Mouse (Mus musculus) CH12.LX (cell line): ENCODE data around the gene 1700001J03Rik. TPM values are rescaled to one million over a fixed set of nuclear protein-coding genes. Genes with fewer than 3 reads are reported as not detected.
"Not testable (repeated sequence)": the region's sequence is repeated elsewhere in the genome, so short reads cannot be mapped to it uniquely, and the experiment has no call there.

ENCODE experiments used
- DNase-seq: peaks from one replicate; pipeline ENCODE4 v3.0.0-alpha.2; 2013; ENCODE audit errors: extremely low read depth
- H3K27ac ChIP-seq: 2 replicates; pipeline ENCODE4 v1.5.1; 2012; ENCODE audit warnings: low read depth, mild to moderate bottlenecking, control low read depth, moderate library complexity; ENCODE audit not compliant: insufficient read depth
- H3K27me3 ChIP-seq: replicated peaks from 2 replicates; pipeline ENCODE3; 2012; ENCODE audit warnings: inconsistent platforms
- H3K36me3 ChIP-seq, 2 experiments: replicated peaks in 1 of 2; 2 replicates each; pipeline versions ENCODE3 to v1.6.1; 2012; ENCODE audit warnings: inconsistent platforms in 1 of 2, low read length in 1 of 2, mild to moderate bottlenecking in 1 of 2, mixed read lengths in 1 of 2, moderate library complexity in 1 of 2; ENCODE audit not compliant: control insufficient read depth in 1 of 2, insufficient read depth in 1 of 2
- H3K4me1 ChIP-seq, 2 experiments: 2 replicates each; pipeline ENCODE4 v1.6.1; 2012; ENCODE audit warnings: inconsistent platforms in 1 of 2, moderate library complexity in 1 of 2; ENCODE audit not compliant: insufficient read depth in 2 of 2, control insufficient read depth in 1 of 2
- H3K4me2 ChIP-seq: 2 replicates; pipeline ENCODE4 v1.6.1; 2012; ENCODE audit warnings: low read depth, mild to moderate bottlenecking, control low read depth; ENCODE audit not compliant: poor library complexity, insufficient read depth, severe bottlenecking
- H3K4me3 ChIP-seq, 3 experiments: fragments of 150-350 bp in 1 of 3; sonication (generic) in 1 of 3; replicated peaks in 1 of 3; 2 replicates each; pipeline versions ENCODE3 to v1.5.1; 2011 to 2012; ENCODE audit warnings: low read depth in 2 of 3, low read length in 2 of 3, mild to moderate bottlenecking in 2 of 3, moderate library complexity in 2 of 3, control low read depth in 1 of 3, improper control_type of control experiment in 1 of 3, inconsistent platforms in 1 of 3, mixed read lengths in 1 of 3; ENCODE audit not compliant: poor library complexity in 1 of 3
- H3K79me2 ChIP-seq: replicated peaks from 2 replicates; pipeline ENCODE4 v1.6.1; 2012; ENCODE audit warnings: mild to moderate bottlenecking, moderate library complexity; ENCODE audit not compliant: control insufficient read depth, poor library complexity, insufficient read depth, severe bottlenecking; ENCODE audit errors: extremely low read depth
- H3K9ac ChIP-seq: 2 replicates; pipeline ENCODE4 v1.6.1; 2012; ENCODE audit warnings: low read depth, mild to moderate bottlenecking, control low read depth, moderate library complexity; ENCODE audit not compliant: insufficient read depth
- H3K9me3 ChIP-seq: replicated peaks from 2 replicates; pipeline ENCODE3; 2012; ENCODE audit warnings: low read length, inconsistent platforms, mixed read lengths
- CTCF ChIP-seq, 2 experiments: IDR thresholded peaks in 1 of 2; conservative IDR thresholded peaks in 1 of 2; 2 replicates each; pipeline ENCODE4 v1.5.1; 2011 to 2012; ENCODE audit warnings: low read depth in 2 of 2, low read length in 2 of 2, improper control_type of control experiment in 1 of 2, inconsistent platforms in 1 of 2, mild to moderate bottlenecking in 1 of 2, moderate library complexity in 1 of 2
- E2F4 ChIP-seq: IDR thresholded peaks from 2 replicates; pipeline ENCODE4 v1.6.1; 2011; ENCODE audit warnings: low read depth, low read length, improper control_type of control experiment; ENCODE audit not compliant: insufficient replicate concordance
- ETS1 ChIP-seq: conservative IDR thresholded peaks from 2 replicates; pipeline ENCODE4 v1.6.1; 2012; ENCODE audit warnings: low read depth, mild to moderate bottlenecking, inconsistent platforms, low read length, improper control_type of control experiment, moderate library complexity
- GABPA ChIP-seq: IDR thresholded peaks from 2 replicates; pipeline ENCODE4 v1.6.1; 2012; ENCODE audit warnings: low read depth, low read length, improper control_type of control experiment, inconsistent platforms; ENCODE audit not compliant: insufficient replicate concordance
- POLR2A ChIP-seq: IDR thresholded peaks from 2 replicates; pipeline ENCODE4 v1.6.1; 2011; ENCODE audit warnings: low read depth, mild to moderate bottlenecking, improper control_type of control experiment, low read length
- RAD21 ChIP-seq: IDR thresholded peaks from 2 replicates; pipeline ENCODE4 v1.6.1; 2011; ENCODE audit warnings: low read depth, mild to moderate bottlenecking, low read length, improper control_type of control experiment, moderate library complexity
- SIN3A ChIP-seq: IDR thresholded peaks from 2 replicates; pipeline ENCODE4 v1.6.1; 2012; ENCODE audit warnings: low read length, improper control_type of control experiment, inconsistent platforms
- SMC3 ChIP-seq: IDR thresholded peaks from 2 replicates; pipeline ENCODE4 v1.6.1; 2011; ENCODE audit warnings: low read depth, low read length, improper control_type of control experiment
- TBP ChIP-seq: conservative IDR thresholded peaks from 2 replicates; pipeline ENCODE4 v1.6.1; 2011; ENCODE audit warnings: low read depth, low read length, improper control_type of control experiment
- ZNF384 ChIP-seq: IDR thresholded peaks from 2 replicates; pipeline ENCODE4 v1.6.1; 2012; ENCODE audit warnings: low read depth, low read length, improper control_type of control experiment, inconsistent platforms
- dilution Hi-C: fragments of 300-500 bp; cut with MboI; formaldehyde crosslinking; loops from 2 replicates; pipeline ENCODE4 v1.14.3; 2020; ENCODE audit warnings: low sequenced_read_pairs; ENCODE audit not compliant: extremely low pct_unique_long_range_greater_than_20kb, extremely low pct_ligation_motif_present
- in situ Hi-C: fragments of 300-500 bp; cut with MboI; formaldehyde crosslinking; loops from 3 replicates; pipeline ENCODE4 v1.14.3; 2019; ENCODE audit warnings: low sequenced_read_pairs, low pct_ligation_motif_present, low pct_unique_long_range_greater_than_20kb, mixed read lengths
- polyA plus RNA-seq: library from polyadenylated mRNA; unstranded; fragments of >175 nt; gene quantifications from 2 replicates; pipeline ENCODE4 v1.2.1, GENCODE M21; 2012; ENCODE audit warnings: low read depth; ENCODE audit not compliant: insufficient read length
- total RNA-seq, 2 experiments: library from RNA; depleted of rRNA; stranded (reverse); fragments of 300-350 nt in 1 of 2; fragments of >200 nt in 1 of 2; gene quantifications; 2 replicates each; pipeline ENCODE4 v1.2.3; 2012 to 2014

The 1700001J03Rik gene
- total and polyA plus RNA-seq, 3 experiments: not detected

DNA sequence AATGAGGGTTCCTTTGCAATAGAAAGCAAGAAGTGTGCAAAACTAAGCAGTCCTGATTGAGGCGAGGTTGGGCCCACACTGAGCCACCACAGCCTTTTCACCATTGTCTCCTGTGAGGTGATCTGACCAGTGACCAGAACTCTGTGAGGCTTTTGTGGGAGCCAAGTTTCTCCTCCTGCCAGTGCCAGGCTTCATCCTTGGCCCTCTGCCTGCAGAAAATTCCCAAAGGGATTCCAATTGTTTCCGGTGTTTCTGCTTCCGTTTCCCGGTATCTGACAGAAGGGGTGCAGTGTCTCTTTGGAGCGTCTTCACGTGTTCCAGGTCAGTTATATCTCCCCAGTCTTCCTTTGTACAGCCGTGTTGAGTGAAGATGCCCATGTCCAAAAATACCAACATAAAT is 3.6 kb upstream of the 1700001J03Rik start:
- H3K27ac ChIP-seq: no peak overlapping the region
- no peak for DNase-seq
- H3K36me3 ChIP-seq: no peaks in the 10 kb centered on the region
- dilution Hi-C loops (no loop called here), in situ Hi-C loops (loop anchor here (25.0 kb wide), 1 partner anchor 274 kb away; no protein-coding TSS in a partner anchor)
- H3K79me2 ChIP-seq: no peaks in the 10 kb centered on the region
- no peaks in the 10 kb centered on the region for H3K27me3 ChIP-seq
- no peaks in the 10 kb centered on the region for H3K9me3 ChIP-seq
- TF ChIP-seq CTCF (conservative IDR thresholded peaks at IDR 0.05 in 1 of 2, IDR thresholded peaks at IDR 0.05 in 1 of 2; ENCODE audit: low read depth in 2 of 2, low read length in 2 of 2): no peak
- no peak for TF ChIP-seq E2F4
- peaks cover 0 to 6% of the 10 kb centered on the region in 2 experiments; a peak in 3 of 4 replicates for H3K4me1 ChIP-seq
- H3K4me2 ChIP-seq: no peak overlapping the region
- no peak overlapping the region for H3K4me3 ChIP-seq
- no peak overlapping the region for H3K9ac ChIP-seq

- dilution Hi-C loops (no loop called here), in situ Hi-C loops (loop anchor here (25.0 kb wide), 1 partner anchor 274 kb away; no protein-coding TSS in a partner anchor)
- Histone ChIP-seq H3K27ac (no peak overlapping the region), H3K27me3 (no peaks in the 10 kb centered on the region), H3K4me1 (peaks cover 2 to 11% of the 10 kb centered on the region in 2 experiments), H3K4me2 (no peak overlapping the region), H3K9me3 (no peaks in the 10 kb centered on the region), H3K79me2 (no peaks in the 10 kb centered on the region), H3K4me3 (no peak overlapping the region), H3K36me3 (no peaks in the 10 kb centered on the region), H3K9ac (no peak overlapping the region)
- no peak for DNase-seq
- no peak for TF ChIP-seq POLR2A
- no peak for TF ChIP-seq GABPA
- peak; percentile 42; the same call in 1 of the 2 replicates for TF ChIP-seq SMC3
- peak in 1 of 2 experiments; percentile 38; a peak in 2 of 4 replicates for TF ChIP-seq CTCF (conservative IDR thresholded peaks at IDR 0.05 in 1 of 2, IDR thresholded peaks at IDR 0.05 in 1 of 2; ENCODE audit: low read depth in 2 of 2, low read length in 2 of 2)
- no peak for TF ChIP-seq ZNF384
- peak; percentile 7; the same call in 1 of the 2 replicates for TF ChIP-seq RAD21
- TF ChIP-seq SIN3A: no peak
- no peak for TF ChIP-seq TBP
- no peak for TF ChIP-seq ETS1
Observed at GRCm38 (mm10) chr5:146188144-146188543, 3.0 kb upstream of the 1700001J03Rik start.

GRCm38 (mm10) chr5:146187441-146187840 is 2.3 kb upstream of the 1700001J03Rik start:
- H3K4me1 ChIP-seq: peaks cover 2 to 12% of the 10 kb centered on the region in 2 experiments
- H3K27ac ChIP-seq, dilution Hi-C loops, H3K9me3 ChIP-seq, H3K9ac ChIP-seq, H3K79me2 ChIP-seq, H3K27me3 ChIP-seq, H3K4me2 ChIP-seq, H3K4me3 ChIP-seq, H3K36me3 ChIP-seq: not testable (repeated sequence)
- in situ Hi-C loops: loop anchor here (25.0 kb wide), 1 partner anchor 275 kb away; no protein-coding TSS in a partner anchor
- peak; percentile 65 for DNase-seq
- TF ChIP-seq SMC3 (peak; percentile 63), RAD21 (peak; percentile 68), CTCF (conservative IDR thresholded peaks at IDR 0.05 in 1 of 2, IDR thresholded peaks at IDR 0.05 in 1 of 2; ENCODE audit: low read depth in 2 of 2, low read length in 2 of 2) (peak; percentile 63 to 74)
